Mouse (Mus musculus): ENCODE results near the gene Dtx1. TPM values are rescaled to one million over a fixed set of nuclear protein-coding genes. Genes with fewer than 3 reads are reported as not detected.
A peak's percentile ranks its signal among the peaks of the same experiment; 100 is the strongest.

Gene Dtx1
- polyA plus RNA-seq, 1 experiment from 2014 or later: 6.4 TPM

DNA sequence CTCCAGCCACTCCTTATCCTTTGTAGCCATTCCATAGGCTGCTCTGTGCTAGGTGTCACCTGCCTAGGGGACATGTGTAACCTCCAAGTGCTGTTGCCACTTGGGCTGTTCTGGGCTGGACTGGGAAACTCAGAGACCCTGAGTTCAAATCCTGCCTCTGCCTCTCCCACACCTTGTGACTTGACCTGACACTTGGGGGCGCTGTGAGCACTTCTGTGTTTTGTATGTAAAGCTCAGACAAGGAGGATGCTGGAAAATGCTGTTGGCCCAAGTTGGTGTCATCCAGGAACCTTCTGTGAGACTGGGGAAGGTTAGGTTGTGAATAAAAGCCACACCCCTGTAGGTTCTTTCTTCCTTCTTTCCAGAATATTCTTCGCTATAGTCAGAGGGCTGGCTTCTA, 46.8 kb downstream of the Dtx1 start:
- no peaks in the 10 kb centered on the region for H3K27me3 ChIP-seq (ENCODE audit: control insufficient read depth, insufficient read depth, low read length)
- no peak for DNase-seq (ENCODE audit: low spot score)
- WGBS: 69% methylated on average over 2 of the region's 2 CpGs
- no peak overlapping the region for H3K27ac ChIP-seq (ENCODE audit: low read depth, low read length)
- no peaks in the 10 kb centered on the region for H3K9me3 ChIP-seq (ENCODE audit: control insufficient read depth, low read length)
- no peak overlapping the region for H3K4me2 ChIP-seq (ENCODE audit: low read depth, low read length, severe bottlenecking)
- H3K4me3 ChIP-seq (ENCODE audit: low read depth, low read length): no peak overlapping the region
- no peaks in the 10 kb centered on the region for H3K4me1 ChIP-seq (replicated peaks; ENCODE audit: control insufficient read depth, insufficient read depth, low read length)
- no peak overlapping the region for H3K9ac ChIP-seq (ENCODE audit: low read length)
- no peak for ATAC-seq (replicated peaks; ENCODE audit: low FRiP score)
- H3K36me3 ChIP-seq (ENCODE audit: control insufficient read depth, insufficient read depth, low read length): no peaks in the 10 kb centered on the region

DNA sequence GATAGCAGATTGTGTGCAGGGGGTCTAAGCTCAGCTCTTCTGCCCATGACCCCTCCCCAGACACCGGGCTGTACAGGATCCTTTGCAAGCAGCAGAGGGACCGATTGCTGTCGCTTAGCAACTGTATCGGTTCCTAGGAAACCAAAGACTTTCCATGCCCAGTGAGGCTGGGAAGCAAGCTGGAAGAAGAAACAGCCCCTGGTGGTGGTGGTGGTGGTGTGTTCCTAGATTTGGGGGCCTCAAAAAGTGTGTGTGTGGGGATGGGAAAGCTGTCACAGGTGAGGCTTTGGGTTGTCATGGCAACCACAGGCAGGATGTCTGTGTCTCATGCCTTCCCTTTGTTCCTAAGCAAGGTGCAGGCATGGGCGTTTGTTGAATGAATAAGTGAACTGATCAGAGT, 50.9 kb downstream of the Dtx1 start:
- 56% methylated on average over 5 of the region's 5 CpGs for WGBS
- no peaks in the 10 kb centered on the region for H3K9me3 ChIP-seq (ENCODE audit: control insufficient read depth, low read length)
- H3K36me3 ChIP-seq (ENCODE audit: control insufficient read depth, insufficient read depth, low read length): no peaks in the 10 kb centered on the region
- H3K27me3 ChIP-seq (ENCODE audit: control insufficient read depth, insufficient read depth, low read length): no peaks in the 10 kb centered on the region
- H3K4me3 ChIP-seq (ENCODE audit: low read depth, low read length): no peak overlapping the region
- ATAC-seq (replicated peaks; ENCODE audit: low FRiP score) (no peak), DNase-seq (ENCODE audit: low spot score) (no peak)
- H3K9ac ChIP-seq (ENCODE audit: low read length): no peak overlapping the region
- no peak overlapping the region for H3K4me2 ChIP-seq (ENCODE audit: low read depth, low read length, severe bottlenecking)
- no peaks in the 10 kb centered on the region for H3K4me1 ChIP-seq (replicated peaks; ENCODE audit: control insufficient read depth, insufficient read depth, low read length)
- H3K27ac ChIP-seq (ENCODE audit: low read depth, low read length): no peak overlapping the region

DNA sequence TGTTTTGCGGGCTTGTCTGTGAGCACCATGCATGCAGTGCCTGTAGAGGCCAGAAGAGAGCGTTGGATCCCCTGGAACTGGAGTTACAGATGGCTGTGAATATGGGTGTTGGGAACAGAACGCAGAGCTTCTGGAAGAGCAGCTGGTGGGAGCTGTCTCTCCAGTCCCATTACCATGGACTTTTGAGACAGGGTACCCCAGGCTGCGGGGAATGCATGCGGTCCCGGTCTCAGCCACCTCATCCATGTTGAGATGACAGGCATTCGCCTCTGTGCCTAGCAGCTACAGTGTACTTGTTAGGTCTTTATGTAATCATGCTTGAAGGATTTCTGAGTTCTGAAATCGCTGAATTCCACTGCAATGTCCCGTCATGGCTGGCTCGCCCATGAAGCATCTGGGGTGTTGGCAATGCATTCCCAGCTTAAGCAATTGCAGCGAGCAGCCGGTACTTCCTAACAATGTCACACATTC, 55.4 kb downstream of the Dtx1 start:
- DNase-seq (ENCODE audit: low spot score): no peak
- Histone ChIP-seq H3K9ac (ENCODE audit: low read length) (no peak overlapping the region), H3K27ac (ENCODE audit: low read depth, low read length) (no peak overlapping the region), H3K36me3 (ENCODE audit: control insufficient read depth, insufficient read depth, low read length) (no peaks in the 10 kb centered on the region), H3K4me2 (ENCODE audit: low read depth, low read length, severe bottlenecking) (no peak overlapping the region), H3K27me3 (ENCODE audit: control insufficient read depth, insufficient read depth, low read length) (no peaks in the 10 kb centered on the region), H3K9me3 (ENCODE audit: control insufficient read depth, low read length) (no peaks in the 10 kb centered on the region), H3K4me3 (ENCODE audit: low read depth, low read length) (no peak overlapping the region), H3K4me1 (replicated peaks; ENCODE audit: control insufficient read depth, insufficient read depth, low read length) (no peaks in the 10 kb centered on the region)
- 87% methylated on average over 12 of the region's 12 CpGs for WGBS
- ATAC-seq (replicated peaks; ENCODE audit: low FRiP score): no peak

DNA sequence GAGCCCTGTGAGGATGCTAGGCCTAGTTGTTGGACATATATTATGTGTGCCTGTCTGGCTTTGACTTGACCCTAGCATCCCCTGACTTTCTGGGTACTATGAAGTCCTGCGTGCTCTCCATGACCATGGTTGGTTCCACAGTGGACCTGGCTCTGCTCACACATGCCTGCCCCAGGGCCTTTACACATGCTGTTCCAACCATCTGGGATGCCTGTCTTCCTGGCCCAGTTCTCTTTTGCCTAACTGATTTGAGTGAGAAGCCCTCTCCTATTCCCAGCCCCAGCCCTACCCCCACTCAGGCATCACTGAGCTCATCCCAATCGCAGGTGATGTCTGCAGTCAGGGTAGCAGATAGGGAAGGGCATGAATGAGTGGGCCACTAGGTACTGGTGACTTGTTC, 57.9 kb downstream of the Dtx1 start:
- 96% methylated on average over 2 of the region's 2 CpGs for WGBS
- H3K9ac ChIP-seq (ENCODE audit: low read length): no peak overlapping the region
- no peaks in the 10 kb centered on the region for H3K9me3 ChIP-seq (ENCODE audit: control insufficient read depth, low read length)
- no peak overlapping the region for H3K27ac ChIP-seq (ENCODE audit: low read depth, low read length)
- H3K4me3 ChIP-seq (ENCODE audit: low read depth, low read length): no peak overlapping the region
- H3K27me3 ChIP-seq (ENCODE audit: control insufficient read depth, insufficient read depth, low read length): peaks cover 18% of the 10 kb centered on the region
- peaks cover 6% of the 10 kb centered on the region; the same call in 1 of the 2 replicates for H3K4me1 ChIP-seq (replicated peaks; ENCODE audit: control insufficient read depth, insufficient read depth, low read length)
- no peak for DNase-seq (ENCODE audit: low spot score)
- no peak for ATAC-seq (replicated peaks; ENCODE audit: low FRiP score)
- no peaks in the 10 kb centered on the region for H3K36me3 ChIP-seq (ENCODE audit: control insufficient read depth, insufficient read depth, low read length)
- no peak overlapping the region for H3K4me2 ChIP-seq (ENCODE audit: low read depth, low read length, severe bottlenecking)

DNA sequence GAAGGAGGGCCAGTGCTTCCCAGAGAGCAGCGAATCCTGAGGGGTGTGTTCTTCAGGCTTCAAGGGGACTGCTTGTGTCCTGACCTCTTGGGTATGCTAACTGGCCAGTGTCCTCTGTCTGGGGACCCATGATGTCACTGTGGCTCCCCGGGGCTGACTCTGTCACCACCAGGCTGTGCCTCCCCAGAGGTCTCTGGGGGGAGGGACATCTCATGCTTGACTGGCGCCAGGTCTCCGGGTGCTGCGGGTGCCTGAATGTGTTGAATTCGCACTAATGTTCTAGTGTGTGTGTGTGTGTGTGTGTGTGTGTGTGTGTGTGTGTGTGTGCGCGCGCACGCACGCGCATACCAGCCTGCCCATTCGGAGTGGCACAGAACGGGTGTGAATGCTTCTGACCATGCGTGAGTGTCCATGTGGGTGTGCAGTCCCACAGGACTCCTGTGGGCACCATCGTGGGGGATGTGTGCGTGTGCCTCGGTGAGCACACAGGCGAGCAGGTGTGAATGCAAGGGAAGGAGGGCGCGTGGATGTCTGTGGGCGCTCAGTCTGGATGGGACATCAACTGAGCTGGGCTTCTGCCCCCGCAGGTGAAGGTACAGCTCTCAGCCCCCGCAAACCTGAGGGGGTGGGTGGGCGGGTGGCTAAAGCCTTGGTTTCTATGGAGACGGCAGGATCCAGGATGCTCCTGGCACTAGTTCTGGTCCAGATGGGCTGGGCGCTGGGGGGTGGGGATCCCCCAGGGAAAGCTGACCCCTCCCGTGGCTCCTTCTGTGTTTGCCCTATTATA, 58.6 kb downstream of the Dtx1 start:
- 83% methylated on average over 28 of the region's 28 CpGs for WGBS

DNA sequence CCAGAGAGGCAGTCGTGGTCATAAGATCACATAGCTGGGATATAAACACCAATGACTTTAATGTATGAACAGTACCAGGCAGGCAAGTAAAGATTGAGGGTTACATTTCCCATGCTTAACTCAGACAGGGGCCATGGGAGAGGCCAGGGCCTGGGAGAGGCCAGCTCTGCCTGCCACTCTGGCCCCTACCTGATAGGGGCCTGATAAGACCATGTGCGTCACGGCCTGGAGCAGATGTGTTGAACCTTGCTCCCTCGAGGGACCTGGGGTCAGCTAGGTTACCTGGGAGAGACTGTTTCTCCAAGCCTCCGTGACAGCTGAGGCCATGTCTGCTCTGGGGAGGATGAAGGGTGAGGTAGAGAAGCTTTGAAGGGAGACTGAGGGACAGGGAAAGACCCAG, 60.5 kb downstream of the Dtx1 start:
- H3K27me3 ChIP-seq (ENCODE audit: control insufficient read depth, insufficient read depth, low read length): peaks cover 29% of the 10 kb centered on the region
- no peak for ATAC-seq (replicated peaks; ENCODE audit: low FRiP score)
- WGBS: 86% methylated on average over 5 of the region's 5 CpGs
- H3K4me2 ChIP-seq (ENCODE audit: low read depth, low read length, severe bottlenecking): no peak overlapping the region
- no peaks in the 10 kb centered on the region for H3K36me3 ChIP-seq (ENCODE audit: control insufficient read depth, insufficient read depth, low read length)
- DNase-seq (ENCODE audit: low spot score): no peak
- no peak overlapping the region for H3K9ac ChIP-seq (ENCODE audit: low read length)
- peaks cover 10% of the 10 kb centered on the region; the same call in 1 of the 2 replicates for H3K4me1 ChIP-seq (replicated peaks; ENCODE audit: control insufficient read depth, insufficient read depth, low read length)
- H3K9me3 ChIP-seq (ENCODE audit: control insufficient read depth, low read length): no peaks in the 10 kb centered on the region
- no peak overlapping the region for H3K27ac ChIP-seq (ENCODE audit: low read depth, low read length)
- H3K4me3 ChIP-seq (ENCODE audit: low read depth, low read length): no peak overlapping the region

More for the DNA sequence above, 58.6 kb downstream of the Dtx1 start:
- Histone ChIP-seq H3K9me3 (ENCODE audit: control insufficient read depth, low read length) (no peaks in the 10 kb centered on the region), H3K4me1 (replicated peaks; ENCODE audit: control insufficient read depth, insufficient read depth, low read length) (peaks cover 10% of the 10 kb centered on the region; the same call in 1 of the 2 replicates), H3K4me2 (ENCODE audit: low read depth, low read length, severe bottlenecking) (no peak overlapping the region), H3K27ac (ENCODE audit: low read depth, low read length) (no peak overlapping the region), H3K36me3 (ENCODE audit: control insufficient read depth, insufficient read depth, low read length) (no peaks in the 10 kb centered on the region), H3K27me3 (ENCODE audit: control insufficient read depth, insufficient read depth, low read length) (peaks cover 25% of the 10 kb centered on the region), H3K4me3 (ENCODE audit: low read depth, low read length) (no peak overlapping the region), H3K9ac (ENCODE audit: low read length) (no peak overlapping the region)
- DNase-seq (ENCODE audit: low spot score) (no peak), ATAC-seq (replicated peaks; ENCODE audit: low FRiP score) (no peak)

DNA sequence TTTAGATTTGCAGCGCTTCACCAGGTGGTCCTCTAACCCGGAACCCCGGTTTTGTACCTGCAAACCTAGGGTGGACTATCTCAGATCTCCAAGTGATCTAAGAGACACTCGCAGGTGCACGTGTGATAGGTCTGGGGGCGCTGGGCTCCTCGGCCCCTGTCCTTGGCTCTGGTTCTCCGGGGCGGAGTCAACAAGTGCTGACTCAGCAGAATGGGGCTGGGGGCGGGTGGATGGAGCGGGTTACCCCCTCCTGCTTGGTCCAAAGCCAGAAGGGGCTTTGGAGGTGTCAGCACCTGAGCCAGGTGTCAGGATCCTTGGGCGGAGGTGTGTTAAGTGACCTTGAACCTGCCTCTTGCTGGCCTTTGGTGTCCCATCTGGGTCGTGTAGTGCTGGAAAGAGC, 61.8 kb downstream of the Dtx1 start:
- peaks cover 10% of the 10 kb centered on the region; the same call in 1 of the 2 replicates for H3K4me1 ChIP-seq (replicated peaks; ENCODE audit: control insufficient read depth, insufficient read depth, low read length)
- no peak overlapping the region for H3K4me2 ChIP-seq (ENCODE audit: low read depth, low read length, severe bottlenecking)
- H3K36me3 ChIP-seq (ENCODE audit: control insufficient read depth, insufficient read depth, low read length): no peaks in the 10 kb centered on the region
- WGBS: 27% methylated on average over 13 of the region's 13 CpGs
- H3K27ac ChIP-seq (ENCODE audit: low read depth, low read length): no peak overlapping the region
- DNase-seq (ENCODE audit: low spot score) (no peak), ATAC-seq (replicated peaks; ENCODE audit: low FRiP score) (no peak)
- peaks cover 30% of the 10 kb centered on the region for H3K27me3 ChIP-seq (ENCODE audit: control insufficient read depth, insufficient read depth, low read length)
- no peaks in the 10 kb centered on the region for H3K9me3 ChIP-seq (ENCODE audit: control insufficient read depth, low read length)
- no peak overlapping the region for H3K4me3 ChIP-seq (ENCODE audit: low read depth, low read length)
- H3K9ac ChIP-seq (ENCODE audit: low read length): no peak overlapping the region

DNA sequence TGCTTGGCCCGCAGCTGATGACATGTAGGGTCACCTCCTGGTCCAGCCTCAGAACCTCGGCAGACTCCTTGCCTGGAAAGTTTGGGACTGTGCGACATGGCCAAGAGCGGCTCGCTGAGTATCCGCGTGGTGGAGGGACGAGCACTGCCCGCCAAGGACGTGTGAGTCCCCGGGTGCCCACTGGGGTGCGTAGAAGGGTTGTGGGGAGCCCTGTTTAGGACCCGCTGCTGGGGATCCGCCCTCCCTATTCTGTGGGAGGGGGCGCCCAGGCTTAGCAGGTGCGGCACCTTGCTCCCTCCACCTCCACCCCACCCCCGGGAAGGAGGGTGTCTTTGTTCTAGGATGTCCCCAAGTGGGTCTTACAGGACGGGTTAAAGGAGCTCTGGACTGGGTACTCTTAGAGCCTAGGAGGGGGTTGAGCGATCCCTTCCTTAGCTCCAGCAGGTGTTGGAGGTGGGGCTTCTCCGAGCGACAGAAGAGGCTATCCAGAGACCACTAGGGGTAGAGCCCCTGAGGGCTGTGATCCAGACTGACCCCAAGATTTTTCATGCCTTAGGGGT, 62.3 kb downstream of the Dtx1 start:
- Histone ChIP-seq H3K36me3 (ENCODE audit: control insufficient read depth, insufficient read depth, low read length) (no peaks in the 10 kb centered on the region), H3K27ac (ENCODE audit: low read depth, low read length) (no peak overlapping the region), H3K9ac (ENCODE audit: low read length) (no peak overlapping the region), H3K4me2 (ENCODE audit: low read depth, low read length, severe bottlenecking) (peak overlapping the region; percentile 49), H3K4me1 (replicated peaks; ENCODE audit: control insufficient read depth, insufficient read depth, low read length) (peaks cover 10% of the 10 kb centered on the region; the same call in 1 of the 2 replicates), H3K4me3 (ENCODE audit: low read depth, low read length) (peak overlapping the region; percentile 14; the same call in 1 of the 2 replicates), H3K9me3 (ENCODE audit: control insufficient read depth, low read length) (no peaks in the 10 kb centered on the region), H3K27me3 (ENCODE audit: control insufficient read depth, insufficient read depth, low read length) (peaks cover 30% of the 10 kb centered on the region)
- 2% methylated on average over 21 of the region's 21 CpGs for WGBS
- DNase-seq (ENCODE audit: low spot score) (peak; percentile 68), ATAC-seq (replicated peaks; ENCODE audit: low FRiP score) (peak; percentile 55)
